Mouse (Mus musculus) E14TG2a.4 (cell line): ENCODE measurements around the gene Scaf11.

ENCODE experiments used
- CTCF ChIP-seq: conservative IDR thresholded peaks from 2 replicates; pipeline ENCODE4 v1.5.1; 2014; ENCODE audit warnings: low read length
- POU5F1 ChIP-seq: IDR thresholded peaks from 2 replicates; pipeline ENCODE4 v1.6.1; 2014; ENCODE audit warnings: low read length, borderline replicate concordance

GRCm38 (mm10) chr15:96507097-96507840, 46.6 kb upstream of the Scaf11 start:
- peak; percentile 86 for TF ChIP-seq CTCF
- no peak for TF ChIP-seq POU5F1
